Mouse (Mus musculus) kidney, adult 8-10 months (tissue): ENCODE data around the gene Fbxl17.

Experiments
- DNase-seq, 2 experiments: peaks; one replicate each; pipeline ENCODE4 v3.0.0; 2022

The Fbxl17 gene

DNA sequence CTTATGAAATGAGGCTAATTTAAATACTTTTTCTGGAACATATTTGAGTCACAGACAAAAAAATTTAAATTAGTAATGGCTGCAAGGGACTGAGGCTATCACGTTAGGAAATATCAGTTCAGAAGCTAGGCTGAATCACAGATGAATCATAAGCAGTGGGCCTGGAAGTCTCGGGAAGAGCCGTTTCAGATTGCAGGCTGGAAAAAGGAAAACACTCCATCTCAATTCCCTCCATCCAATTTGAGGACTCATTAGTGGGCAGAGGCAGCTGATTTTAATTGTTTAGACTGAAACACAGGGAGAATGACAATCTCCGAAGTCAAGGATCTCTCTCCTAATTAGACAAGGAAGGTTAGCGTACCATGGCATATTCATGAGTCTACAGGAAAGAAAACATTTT, 337.9 kb downstream of the Fbxl17 start:
- DNase-seq = no peak

- DNase-seq = no peak
These were observed 340.6 kb downstream of the Fbxl17 start for GRCm38 (mm10) chr17:63159196-63159595.

DNA sequence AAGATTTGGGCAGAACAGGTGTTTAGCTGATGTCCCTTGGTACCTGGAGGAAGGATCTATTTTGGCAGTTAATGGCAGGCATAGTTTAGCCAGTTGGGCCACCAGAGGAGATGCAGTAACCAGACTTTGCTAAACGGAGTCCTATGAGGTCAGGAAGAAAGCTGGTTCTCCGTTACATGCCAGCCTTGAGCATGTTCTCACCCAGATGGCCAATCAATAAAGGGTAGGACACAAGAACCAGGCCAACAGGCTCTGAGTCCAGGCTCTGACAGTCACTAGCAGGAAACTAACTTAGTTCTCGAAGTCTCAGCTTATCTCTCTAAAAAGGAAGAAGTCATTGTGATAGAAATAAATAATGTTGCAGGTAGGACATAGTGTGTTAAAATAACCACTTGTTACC, 341.4 kb downstream of the Fbxl17 start:
- DNase-seq = no peak

DNA sequence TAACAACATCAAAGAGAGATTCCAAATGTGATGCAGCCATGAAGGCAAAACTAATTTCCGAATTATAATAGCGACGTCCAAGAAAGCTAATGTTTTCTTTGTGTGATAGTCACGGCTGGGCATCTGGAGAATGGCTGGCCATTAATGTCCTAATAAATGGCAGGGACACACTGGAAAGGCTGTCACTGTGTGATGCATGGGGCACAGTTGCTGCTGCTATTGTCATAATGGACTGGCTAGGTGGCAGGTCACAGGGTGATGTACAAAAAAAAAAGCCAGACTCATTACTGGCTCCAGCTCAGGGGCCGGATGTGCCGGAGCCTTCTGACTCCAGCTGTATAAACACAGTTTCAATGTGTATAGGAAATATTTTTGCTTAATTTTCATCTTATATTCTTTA, 341.9 kb downstream of the Fbxl17 start:
- DNase-seq = no peak

GRCm38 (mm10) chr17:63157019-63157418, 342.8 kb downstream of the Fbxl17 start:
- no peak for DNase-seq

- DNase-seq = no peak
These were observed 353.3 kb downstream of the Fbxl17 start for GRCm38 (mm10) chr17:63146514-63146913.

DNA sequence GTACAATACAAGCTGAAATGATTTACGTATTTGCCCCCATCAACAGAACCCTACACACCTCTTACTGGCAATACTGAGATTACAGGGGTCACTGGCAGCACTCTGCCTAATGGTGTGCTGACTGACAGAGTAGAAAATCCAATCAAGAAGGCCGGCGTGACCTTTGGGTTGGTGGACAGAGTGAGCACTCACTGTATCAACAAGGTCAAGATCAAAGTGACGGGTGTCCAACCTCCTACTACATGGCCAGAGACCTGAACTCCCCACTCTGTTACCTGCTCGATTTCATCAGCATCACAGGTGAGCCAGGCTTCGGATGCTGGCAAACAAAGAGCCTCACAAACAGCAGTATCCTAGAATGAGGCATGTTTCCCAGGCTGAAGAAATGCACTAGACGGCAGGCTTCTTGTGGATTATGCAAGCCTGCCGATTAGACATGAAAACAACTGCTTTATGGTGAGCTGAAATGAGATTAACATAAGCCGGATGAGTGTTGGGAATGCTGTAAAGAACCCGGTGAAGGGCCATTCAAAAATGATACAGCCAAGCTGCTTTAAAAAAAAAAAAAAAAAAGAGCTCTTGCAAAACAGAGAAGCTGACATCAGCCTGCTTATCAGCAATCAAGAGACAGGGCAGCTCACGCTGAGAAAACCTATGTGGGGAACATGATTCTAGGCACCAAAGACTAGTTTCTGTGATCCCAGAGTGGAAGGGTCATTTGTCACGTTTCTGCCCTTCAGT, 353.9 kb downstream of the Fbxl17 start:
- DNase-seq = no peak

DNA sequence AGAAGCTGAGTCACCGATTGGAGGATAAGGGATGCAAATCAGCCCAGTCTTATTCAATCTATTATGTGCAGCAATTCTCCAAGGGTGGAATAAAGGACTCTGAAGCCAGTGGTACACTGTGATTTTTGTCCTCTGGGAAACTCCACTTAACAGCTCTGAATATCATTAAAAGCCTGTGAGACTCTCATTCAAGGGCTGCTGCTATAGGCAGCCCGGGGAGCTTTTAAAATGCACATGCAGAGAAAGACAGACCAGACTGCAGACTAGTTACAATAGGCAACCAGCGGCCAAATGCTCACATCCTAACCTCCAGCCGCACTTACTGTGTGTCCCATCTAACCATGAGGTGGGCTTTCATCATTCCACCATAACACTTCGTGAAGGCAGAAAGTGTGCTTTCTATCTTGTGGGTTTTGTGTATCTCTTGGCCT, 354.5 kb downstream of the Fbxl17 start:
- no peak for DNase-seq

DNA sequence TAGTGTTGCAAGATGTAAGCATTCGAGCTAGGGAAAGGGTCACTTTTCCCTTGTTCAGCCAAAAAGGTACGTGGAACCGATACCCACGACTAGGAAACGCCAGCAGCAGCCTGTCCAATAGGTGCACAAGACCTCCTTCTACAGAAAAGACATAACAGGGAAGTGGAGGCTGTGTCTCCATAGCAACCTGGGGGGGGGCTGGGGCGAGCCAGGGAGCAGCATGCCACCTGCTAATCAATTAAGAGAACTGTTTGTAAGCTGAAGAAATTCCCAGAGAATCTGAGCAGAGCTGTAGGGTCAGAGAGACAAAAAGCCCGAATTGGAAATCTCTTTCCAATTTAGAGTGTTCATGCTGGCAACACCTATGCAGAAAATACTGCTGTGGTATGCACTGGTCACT, 356.0 kb downstream of the Fbxl17 start:
- no peak for DNase-seq

GRCm38 (mm10) chr17:63134805-63135204, 365.0 kb downstream of the Fbxl17 start:
- no peak for DNase-seq

DNA sequence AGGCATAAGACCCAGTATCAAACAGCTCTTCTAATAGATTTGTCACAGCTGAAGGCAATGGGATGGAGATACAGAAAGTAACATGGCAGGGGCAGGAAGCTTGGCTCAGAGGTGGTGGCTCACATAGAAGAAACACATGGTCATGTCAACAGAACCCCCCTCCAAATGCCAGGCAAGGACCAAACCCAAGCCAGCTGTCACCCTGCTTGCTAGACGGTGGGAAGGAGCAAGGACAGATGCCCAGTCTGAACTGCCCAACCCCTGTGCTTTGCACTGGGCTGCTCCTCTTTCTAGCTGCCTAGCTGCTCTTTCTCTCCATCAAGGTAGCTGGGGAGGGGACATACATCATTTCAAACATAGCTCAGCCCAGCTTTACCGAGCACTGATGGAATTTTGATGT, 377.4 kb downstream of the Fbxl17 start:
- DNase-seq = no peak

- peak in 1 of 2 experiments; percentile 19 for DNase-seq
These were observed 380.1 kb downstream of the Fbxl17 start for GRCm38 (mm10) chr17:63119701-63120100.

DNA sequence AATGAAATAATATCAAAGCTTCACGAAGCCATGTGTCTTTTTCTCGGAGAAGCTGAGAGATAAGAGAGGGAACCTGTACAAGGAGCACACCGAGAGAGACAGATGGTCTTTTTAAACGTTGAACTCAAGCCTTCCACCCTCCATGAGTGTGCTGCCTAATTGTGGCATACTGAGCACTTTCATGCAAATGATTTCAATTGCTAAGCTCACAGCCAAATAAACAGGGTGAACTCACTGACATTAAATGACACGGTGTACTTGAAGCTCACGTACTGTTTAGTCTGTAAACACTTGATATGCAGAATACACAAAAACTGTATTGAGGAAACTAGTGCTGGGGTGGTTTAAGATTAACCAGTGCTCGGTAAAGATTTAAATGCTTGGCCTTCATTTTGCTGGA, 380.7 kb downstream of the Fbxl17 start:
- no peak for DNase-seq

DNA sequence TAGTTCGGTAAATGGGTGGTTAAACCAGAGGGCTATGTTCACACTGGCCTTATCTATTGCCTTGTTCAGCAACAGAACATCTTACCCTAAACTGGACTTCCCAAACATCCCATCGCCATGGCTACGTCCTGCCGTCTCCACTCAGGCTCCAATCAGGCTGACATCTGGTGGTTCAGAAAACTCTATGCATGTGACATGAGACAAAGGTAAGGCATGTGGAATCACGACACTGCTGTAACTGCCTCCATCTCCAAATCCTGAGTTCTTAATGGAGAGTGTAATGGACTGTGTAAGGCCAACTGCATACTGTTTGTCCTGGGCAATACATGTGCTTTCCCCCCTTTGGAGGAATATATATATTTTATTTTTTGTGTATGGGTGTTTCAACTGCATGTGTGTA, 382.7 kb downstream of the Fbxl17 start:
- DNase-seq = no peak

DNA sequence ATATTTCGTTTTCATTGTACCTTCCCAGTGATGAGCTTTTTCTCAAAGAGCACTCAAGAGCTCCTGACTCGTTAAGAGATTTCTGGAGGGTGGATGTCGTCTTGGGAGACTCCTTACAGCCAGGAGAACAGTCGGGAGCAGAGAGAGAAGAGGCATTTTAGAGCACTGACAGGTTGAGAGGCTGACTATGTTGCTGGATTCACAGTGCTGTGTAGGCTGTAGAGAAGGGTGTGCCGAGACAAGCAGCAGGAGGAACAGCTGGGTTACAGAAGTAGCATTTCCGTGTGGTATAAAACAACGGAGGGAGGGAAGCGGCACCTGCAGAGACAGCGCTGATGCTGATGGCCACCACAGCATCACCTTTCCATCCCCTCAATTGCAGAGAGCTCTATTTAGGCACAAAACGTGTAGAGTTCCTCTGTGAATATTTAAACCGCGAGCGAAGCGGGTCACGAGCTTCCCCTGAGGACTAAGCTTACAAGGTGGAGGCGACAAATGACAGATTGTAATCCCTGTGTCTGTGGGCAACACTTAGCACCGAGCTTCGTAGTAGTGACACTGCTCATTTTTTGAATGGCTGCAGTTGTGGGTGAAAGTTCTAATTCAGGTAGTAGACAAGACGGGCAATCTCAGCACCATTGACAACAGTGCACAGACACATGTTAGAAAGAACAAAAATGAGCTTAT, 385.3 kb downstream of the Fbxl17 start:
- DNase-seq = no peak

DNA sequence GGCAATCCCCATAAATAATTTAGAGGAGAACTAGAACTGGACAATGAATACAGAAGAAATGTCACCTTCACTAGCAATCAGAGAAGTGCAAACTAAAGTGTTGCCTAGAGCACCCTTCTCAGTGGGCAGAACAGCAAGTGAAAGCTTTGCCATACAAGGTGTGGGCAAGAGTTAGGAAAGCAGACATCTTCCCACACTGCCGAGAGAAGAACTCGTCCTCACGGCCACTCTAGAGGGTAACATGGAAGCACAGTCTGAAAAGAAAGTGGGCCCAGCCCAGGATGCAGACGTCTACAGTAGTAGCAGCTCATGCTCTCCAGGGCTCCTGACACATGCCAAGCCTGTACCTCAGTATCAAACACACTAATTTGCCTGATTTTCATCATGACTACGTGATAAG, 387.0 kb downstream of the Fbxl17 start:
- DNase-seq = no peak

DNA sequence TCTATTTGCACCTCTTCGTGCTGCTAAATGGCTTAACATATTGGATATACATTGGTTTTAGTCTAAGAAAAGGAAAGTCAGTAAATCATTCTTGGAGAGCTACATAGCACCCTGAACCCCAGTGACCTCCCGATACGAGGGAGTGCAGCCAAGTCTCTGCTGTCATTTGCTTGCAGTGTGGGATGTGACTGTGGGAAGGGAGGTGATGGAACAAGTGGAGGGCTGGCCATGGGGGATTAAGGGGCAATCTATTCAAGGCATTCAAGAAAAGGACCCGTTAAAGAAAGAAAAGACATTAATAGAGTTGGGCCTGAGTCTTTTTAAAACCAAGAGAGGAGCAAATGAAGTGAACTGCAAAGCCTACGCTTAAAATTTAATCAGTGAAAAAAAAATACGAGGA, 388.8 kb downstream of the Fbxl17 start:
- no peak for DNase-seq

DNA sequence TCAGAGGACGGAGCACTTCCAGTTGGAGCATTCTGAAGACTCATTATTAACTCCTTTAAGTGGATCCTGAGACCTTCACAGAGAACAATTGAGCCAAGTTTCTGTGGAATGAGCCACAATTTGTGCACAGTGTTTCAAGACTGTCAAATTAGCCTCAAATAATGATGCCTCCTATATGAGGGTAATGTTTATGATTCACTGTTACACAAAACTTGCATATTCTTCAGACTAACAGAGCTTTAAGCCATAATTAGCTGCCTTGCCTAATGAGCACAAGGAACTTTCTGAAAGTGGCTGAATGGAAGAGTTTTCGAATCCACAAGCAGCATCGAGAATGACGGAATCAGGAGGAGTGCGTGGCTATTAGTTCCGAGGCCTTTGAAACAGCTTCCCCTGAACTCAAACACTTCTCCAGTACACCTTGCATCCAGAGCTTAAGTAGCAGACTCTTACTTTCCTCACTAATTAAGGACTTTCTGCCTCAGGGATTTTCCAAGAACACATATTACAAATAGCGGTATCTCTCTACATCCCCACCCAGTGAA, 389.5 kb downstream of the Fbxl17 start:
- no peak for DNase-seq

DNA sequence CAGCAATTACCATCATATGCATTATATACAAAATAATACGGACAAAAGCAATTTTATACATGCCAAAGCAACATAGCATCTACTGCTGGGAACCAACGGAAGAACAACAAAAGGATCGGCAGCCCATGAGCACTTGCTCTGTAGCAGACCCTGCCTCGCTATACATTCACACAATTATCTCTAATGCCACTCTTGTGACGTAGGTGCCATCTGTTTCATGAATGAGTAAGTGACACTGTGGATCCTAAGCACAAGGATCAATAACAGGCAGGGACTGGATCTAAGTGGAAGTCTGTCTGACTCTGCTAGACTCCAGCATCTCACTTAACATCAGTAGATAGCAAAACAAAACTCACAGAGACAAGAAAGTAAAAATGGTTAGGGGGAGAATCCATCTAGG, 391.8 kb downstream of the Fbxl17 start:
- DNase-seq = no peak

DNA sequence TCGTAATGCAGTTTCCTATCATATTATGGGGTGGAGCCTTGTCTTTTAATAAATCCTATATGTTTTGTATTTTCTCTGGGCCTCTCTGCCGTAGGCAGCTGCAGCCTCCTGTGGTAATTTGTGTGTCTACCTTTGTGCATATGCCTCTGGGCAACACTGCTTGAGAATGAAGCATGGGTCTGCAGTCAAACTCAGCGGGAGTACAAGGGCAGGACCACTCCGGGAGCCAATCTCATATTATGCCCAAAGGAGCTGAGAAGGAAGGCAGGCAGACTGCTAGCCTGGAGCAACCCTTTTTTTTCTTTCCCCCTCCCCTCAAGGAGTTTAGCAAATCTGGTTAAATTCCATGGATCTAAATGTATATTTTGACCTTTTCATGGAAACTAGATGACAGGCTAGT, 392.3 kb downstream of the Fbxl17 start:
- no peak for DNase-seq

DNA sequence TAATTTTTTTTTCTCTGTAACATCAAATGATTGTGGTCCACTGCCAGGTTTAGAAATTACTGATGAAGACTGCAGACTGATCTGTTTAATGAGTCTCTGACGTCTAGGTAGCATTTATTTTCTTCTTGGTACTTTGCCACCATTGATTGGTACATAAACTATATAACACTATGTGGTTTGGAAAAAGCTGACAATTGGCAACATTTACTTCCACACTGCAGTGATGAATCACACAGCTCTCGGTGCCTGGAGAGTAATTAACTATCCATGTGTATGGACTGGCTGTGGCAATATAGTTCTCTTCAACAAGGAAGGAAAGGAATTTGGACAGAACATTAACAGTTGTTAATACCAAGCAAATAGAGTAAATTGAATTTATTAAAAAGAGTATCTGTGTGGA, 404.3 kb downstream of the Fbxl17 start:
- no peak for DNase-seq

GRCm38 (mm10) chr17:63095017-63095416, 404.8 kb downstream of the Fbxl17 start:
- no peak for DNase-seq

DNA sequence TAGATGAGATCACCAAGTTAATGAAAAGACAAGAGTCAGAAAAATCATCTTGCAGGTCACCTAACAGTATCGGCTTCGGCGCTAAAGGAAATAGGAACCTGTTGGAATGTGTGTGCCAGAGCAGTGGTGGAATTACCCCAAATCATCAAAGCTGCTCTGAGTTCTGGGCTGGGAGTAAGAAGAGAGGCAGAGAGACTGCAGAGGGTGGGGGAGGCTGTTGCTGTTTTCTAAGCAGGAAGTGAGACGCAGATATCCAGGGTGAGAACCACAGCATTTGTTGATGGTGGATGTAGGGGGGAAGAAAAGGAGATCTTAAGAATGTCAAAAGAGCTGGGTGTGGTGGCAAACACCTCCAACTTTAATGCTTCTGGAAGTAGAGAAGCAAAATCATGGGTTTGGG, 406.6 kb downstream of the Fbxl17 start:
- DNase-seq = no peak

DNA sequence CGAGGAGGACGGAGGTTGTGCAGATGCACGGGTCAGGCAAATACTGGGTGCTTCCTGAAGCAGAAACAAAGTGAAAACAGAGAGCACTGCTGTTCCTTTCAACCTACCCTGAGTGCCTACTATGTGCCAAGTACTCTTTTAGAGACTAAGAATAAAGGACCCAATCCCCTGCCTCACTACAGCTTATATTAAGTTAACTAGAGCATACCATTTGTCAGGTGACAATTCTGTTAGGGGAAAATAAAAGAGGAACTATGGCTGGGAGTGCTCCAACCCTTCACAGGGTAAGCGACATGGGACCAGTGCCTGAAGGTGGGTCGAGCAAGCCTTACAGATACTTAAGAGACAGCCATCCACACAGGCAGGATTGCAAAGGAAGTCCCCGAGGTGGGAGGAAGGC, 407.0 kb downstream of the Fbxl17 start:
- no peak for DNase-seq

DNA sequence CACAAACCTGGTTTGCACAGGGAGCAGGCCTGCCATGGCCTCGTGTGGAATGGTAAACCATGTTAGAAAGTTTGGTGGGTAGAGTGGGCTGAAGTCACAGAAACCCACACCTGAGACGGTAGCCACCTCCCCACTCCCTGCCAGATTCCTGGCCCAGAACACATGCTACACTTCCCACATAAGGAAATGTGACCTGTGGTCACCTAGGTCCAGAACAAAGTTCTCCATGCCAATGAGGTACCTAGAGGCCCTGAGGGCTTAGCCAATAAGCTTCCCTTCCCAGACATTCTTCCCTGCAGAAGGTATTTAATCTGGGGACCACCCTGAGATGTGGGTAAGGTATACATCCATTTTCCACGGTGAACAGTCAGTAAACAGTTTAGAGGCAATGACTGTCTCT, 409.7 kb downstream of the Fbxl17 start:
- DNase-seq = no peak
